Mouse (Mus musculus) NIH3T3 (cell line): ENCODE measurements around the gene Cxcr4.
"Not testable (repeated sequence)": the region's sequence is repeated elsewhere in the genome, so short reads cannot be mapped to it uniquely, and the experiment has no call there.

Experiments
- DNase-seq: peaks from one replicate; pipeline ENCODE4 v3.0.0-alpha.2; 2012; ENCODE audit warnings: low read depth

Cxcr4 gene

GRCm38 (mm10) chr1:128597209-128597782 lies 5.2 kb upstream of the Cxcr4 start:
- DNase-seq = no peak

GRCm38 (mm10) chr1:128595528-128595927 lies 3.4 kb upstream of the Cxcr4 start:
- no peak for DNase-seq

GRCm38 (mm10) chr1:128595105-128595420 lies 3.0 kb upstream of the Cxcr4 start:
- no peak for DNase-seq

GRCm38 (mm10) chr1:128594353-128595104 lies 2.4 kb upstream of the Cxcr4 start:
- no peak for DNase-seq

GRCm38 (mm10) chr1:128592961-128593501 lies 938 bp upstream of the Cxcr4 start:
- no peak for DNase-seq

- DNase-seq = no peak
These were observed 327 bp downstream of the Cxcr4 start for GRCm38 (mm10) chr1:128591721-128592210.

GRCm38 (mm10) chr1:128590816-128591720 lies 1.0 kb downstream of the Cxcr4 start:
- DNase-seq = no peak

GRCm38 (mm10) chr1:128590011-128590410 lies 2.1 kb downstream of the Cxcr4 start:
- no peak for DNase-seq

- no peak for DNase-seq
These were observed 2.6 kb downstream of the Cxcr4 start for GRCm38 (mm10) chr1:128589488-128589887.

GRCm38 (mm10) chr1:128588337-128588736 lies 3.8 kb downstream of the Cxcr4 start:
- DNase-seq = no peak

- DNase-seq = no peak
These were observed 4.9 kb downstream of the Cxcr4 start for GRCm38 (mm10) chr1:128586928-128587780.

GRCm38 (mm10) chr1:128586162-128586927 lies 5.7 kb downstream of the Cxcr4 start:
- DNase-seq = no peak

- DNase-seq = no peak
These were observed 6.5 kb downstream of the Cxcr4 start for GRCm38 (mm10) chr1:128585396-128586161.

GRCm38 (mm10) chr1:128584716-128585115 lies 7.4 kb downstream of the Cxcr4 start:
- DNase-seq = not testable (repeated sequence)

GRCm38 (mm10) chr1:128583279-128583872 lies 8.7 kb downstream of the Cxcr4 start:
- no peak for DNase-seq

- DNase-seq = no peak
These were observed 11.8 kb downstream of the Cxcr4 start for GRCm38 (mm10) chr1:128580321-128580720.

- no peak for DNase-seq
These were observed 13.6 kb downstream of the Cxcr4 start for GRCm38 (mm10) chr1:128578454-128578853.

GRCm38 (mm10) chr1:128575096-128575495 lies 17.0 kb downstream of the Cxcr4 start:
- DNase-seq = no peak

- no peak for DNase-seq
These were observed 21.1 kb downstream of the Cxcr4 start for GRCm38 (mm10) chr1:128571033-128571432.
